Mouse (Mus musculus) adipocyte (in vitro differentiated cells): Measurements from ENCODE around the gene Slc11a1.
A peak's percentile ranks its signal among the peaks of the same experiment; 100 is the strongest.

Experiments used
- DNase-seq: peaks from one replicate; pipeline ENCODE4 v3.0.0-alpha.2; 2016; ENCODE audit warnings: low spot score

The Slc11a1 gene

DNA sequence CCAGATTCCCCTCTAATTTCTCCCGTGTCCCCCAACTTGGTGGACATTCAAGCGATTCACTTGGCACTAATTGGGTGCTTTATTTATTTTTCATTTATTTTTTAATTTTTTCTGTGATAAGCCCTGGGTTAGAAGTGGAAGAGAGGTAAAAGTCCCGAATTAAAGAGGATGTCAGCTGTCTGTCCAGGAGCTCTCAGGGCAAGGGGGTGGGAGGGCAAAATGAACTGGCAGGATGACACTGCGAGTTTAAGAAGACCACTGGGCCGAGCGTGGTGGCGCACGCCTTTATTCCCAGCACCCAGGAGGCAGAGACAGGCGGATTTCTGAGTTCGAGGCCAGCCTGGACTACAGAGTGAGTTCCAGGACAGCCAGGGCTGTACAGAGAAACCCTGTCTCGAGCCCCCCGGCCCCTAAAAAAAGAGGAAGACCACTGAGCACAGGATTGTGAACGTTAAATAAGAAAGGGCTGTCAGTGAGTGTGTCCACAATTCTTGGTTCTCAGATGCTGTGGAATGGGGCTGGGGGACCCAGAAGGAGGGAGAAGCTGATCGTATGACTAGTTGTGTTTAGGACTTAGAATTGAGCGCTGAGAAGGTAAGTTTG, 12.5 kb downstream of the Slc11a1 start:
- DNase-seq = peak; percentile 15

DNA sequence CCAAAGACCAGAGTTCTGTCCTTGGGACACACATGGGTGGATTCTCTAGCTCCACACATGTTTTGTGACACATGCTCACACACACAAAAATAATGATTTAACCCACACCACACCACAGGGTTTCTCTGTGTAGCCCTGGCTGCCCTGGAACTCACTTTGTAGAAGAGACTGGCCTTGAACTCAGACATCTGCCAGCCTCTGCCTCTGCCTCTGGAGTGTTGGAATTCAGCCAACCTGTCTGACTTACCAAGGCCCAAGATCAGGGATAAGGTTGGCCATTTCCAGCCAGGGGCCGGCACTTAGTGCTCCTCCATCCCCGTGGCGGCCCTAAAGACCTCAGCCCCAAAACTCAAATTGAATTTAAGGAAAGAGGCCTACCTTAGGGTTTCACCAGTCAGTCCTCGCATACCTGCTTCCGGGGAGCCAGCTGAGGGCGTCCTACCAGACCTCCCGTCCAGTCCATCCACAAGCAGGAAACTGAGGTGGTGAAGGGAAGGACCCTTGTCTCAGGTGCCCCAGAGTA, 13.5 kb downstream of the Slc11a1 start:
- DNase-seq = peak; percentile 49

DNA sequence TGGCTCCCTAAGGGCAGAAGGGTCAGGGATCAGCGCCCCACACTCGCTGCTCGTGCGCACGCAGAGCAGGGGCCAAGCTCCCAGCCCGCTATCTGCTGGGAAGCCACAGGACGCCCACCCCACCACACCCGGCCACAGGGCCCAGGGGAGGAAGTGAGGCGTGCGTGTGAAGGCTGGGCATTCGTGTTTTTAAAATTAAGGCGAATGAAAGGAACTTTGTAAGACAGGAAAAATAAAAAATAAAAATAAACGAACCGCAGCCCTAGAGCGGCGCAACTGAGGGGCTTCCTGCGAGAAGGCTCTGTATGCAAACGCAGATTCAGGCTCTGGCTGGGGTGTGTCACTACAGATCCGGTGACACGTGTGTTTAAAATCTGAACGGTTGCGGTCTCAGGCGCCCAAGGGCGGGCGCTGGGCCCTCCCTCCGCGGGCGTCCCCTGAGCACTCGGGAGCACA, 14.9 kb downstream of the Slc11a1 start:
- no peak for DNase-seq

DNA sequence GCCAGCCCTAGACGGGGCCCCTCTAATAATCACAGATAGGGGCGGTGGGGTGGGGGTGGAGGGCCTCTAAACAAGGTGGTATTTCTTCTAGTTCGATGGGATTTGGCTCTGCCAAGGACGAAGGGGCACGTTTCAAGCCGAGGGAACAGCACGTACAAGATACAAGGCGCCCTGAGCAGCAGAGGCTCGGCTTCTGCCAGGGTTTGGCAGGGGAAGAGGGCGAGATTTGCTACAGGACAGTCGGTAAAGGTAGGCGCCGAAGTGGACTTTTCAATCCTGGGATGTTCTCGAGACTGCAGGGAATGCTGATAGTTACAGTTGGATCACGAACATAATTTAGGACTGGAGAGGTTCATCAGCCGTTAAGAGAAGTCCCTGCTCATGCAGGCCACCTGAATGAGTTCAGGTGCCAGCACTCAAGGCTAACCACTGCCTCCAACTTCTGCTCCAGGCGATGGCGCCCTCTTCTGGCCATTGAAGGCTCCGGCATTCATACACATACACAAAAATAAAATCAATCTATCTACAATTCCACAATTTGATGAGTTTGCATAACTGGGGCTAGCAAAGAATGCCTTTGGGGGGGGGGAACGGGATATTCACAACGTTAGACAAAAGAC, 15.4 kb downstream of the Slc11a1 start:
- peak; percentile 79 for DNase-seq

GRCm38 (mm10) chr1:74390924-74391748, 16.1 kb downstream of the Slc11a1 start, which contains the start of gene Ctdsp1:
TSS of gene Ctdsp1 (plus strand) at chr1:74391509.
- peak; percentile 93 for DNase-seq

DNA sequence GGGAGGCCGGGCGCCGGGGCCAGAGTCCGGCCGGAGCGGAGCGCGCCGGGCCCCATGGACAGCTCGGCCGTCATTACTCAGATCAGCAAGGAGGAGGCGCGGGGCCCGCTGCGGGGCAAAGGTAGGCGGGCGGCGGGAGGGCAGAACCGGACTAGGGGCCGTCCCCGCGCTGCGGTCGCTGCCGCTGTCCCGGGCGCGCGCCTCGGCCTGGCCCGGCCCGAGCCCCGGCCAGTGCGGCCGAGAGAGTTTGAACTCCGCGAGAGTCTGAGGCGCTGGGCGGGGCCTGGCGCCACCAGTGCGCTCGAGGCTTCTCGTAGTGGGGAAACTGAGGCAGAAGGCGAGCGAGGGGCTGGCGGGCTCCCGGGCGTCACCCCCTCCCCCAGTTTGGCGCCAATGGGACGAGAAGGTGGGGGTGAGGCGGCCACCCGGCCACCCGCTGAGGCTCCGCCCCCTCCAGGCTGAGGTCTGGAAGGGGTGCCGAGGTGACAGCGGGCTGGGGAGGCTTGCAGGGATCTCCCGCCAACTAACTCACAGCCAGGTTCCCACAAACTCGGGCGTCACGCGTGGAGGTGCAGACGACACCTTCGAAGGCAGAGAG, 16.9 kb downstream of the Slc11a1 start:
- peak; percentile 71 for DNase-seq

DNA sequence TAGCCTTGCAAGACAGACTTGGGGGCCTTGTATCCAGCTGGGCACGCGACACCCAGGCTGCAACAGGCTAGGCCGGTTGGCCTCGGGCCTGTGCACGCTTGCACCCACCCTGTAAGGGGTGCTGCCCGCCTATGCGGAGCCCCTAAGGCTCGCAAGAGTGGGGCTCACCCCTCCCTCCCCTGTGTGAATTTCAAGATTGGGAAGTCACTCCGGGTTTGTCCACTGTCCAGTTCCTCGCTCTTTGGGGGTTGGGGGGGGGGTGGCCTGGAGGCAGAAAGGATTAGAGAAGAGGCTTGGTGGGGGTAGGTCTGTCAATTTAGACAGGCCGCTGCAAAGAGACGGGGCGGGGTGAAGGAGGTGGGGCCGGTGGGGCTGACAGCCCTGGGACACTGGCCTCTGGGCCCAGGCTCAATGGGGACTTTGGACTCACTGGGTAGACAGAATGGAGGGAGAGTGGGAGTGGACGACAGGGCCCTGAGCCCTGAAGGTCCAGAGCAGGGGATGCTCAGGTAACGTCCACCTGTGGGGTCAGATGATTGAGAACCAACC, 17.5 kb downstream of the Slc11a1 start:
- DNase-seq = peak; percentile 56

- no peak for DNase-seq
Measured at GRCm38 (mm10) chr1:74393010-74393409, 18.0 kb downstream of the Slc11a1 start.

- no peak for DNase-seq
Measured at GRCm38 (mm10) chr1:74393697-74394096, 18.7 kb downstream of the Slc11a1 start.

- DNase-seq = no peak
Measured at GRCm38 (mm10) chr1:74394311-74394710, 19.3 kb downstream of the Slc11a1 start.

DNA sequence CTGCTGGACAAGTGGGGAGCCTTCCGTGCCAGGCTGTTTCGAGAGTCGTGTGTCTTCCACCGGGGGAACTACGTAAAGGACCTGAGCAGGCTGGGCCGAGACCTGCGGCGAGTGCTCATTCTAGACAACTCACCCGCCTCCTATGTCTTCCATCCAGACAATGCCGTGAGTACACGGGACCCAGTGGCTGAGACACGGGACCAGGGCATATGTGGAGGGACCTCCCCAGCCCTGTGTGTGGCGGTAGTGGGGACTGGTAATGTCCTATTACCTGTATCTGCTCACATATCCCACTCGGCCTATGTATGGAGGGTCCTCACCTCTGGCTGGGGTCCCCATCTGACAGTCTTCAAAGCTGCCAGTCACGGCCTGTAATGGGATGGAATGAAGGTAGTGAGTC, 19.9 kb downstream of the Slc11a1 start:
- no peak for DNase-seq

DNA sequence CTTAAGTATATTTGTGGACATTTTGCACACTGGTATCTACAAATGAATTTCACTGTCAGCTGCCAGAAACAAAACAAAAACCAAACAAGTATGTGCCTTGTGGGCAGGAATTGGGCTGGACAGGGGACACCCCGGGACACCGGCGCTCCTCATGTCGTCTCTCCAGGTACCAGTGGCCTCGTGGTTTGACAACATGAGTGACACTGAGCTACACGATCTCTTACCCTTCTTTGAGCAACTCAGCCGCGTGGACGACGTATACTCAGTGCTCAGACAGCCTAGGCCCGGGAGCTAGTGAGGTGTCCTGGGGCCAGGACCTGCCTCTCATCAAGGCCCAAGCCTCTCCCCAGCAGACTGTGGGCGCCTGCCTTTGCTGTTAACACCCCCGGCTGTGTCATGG, 20.3 kb downstream of the Slc11a1 start:
- no peak for DNase-seq

GRCm38 (mm10) chr1:74396456-74397222, 21.6 kb downstream of the Slc11a1 start:
- peak; percentile 49 for DNase-seq

GRCm38 (mm10) chr1:74397268-74397918, 22.4 kb downstream of the Slc11a1 start:
- DNase-seq = peak; percentile 99

- DNase-seq = peak; percentile 61
Measured at GRCm38 (mm10) chr1:74397919-74398451, 23.0 kb downstream of the Slc11a1 start.

GRCm38 (mm10) chr1:74400531-74400930, 25.5 kb downstream of the Slc11a1 start:
- DNase-seq = peak; percentile 18

- no peak for DNase-seq
Measured at GRCm38 (mm10) chr1:74401015-74401702, 26.2 kb downstream of the Slc11a1 start.

GRCm38 (mm10) chr1:74404206-74404605, 29.2 kb downstream of the Slc11a1 start:
- DNase-seq = no peak

GRCm38 (mm10) chr1:74408589-74409504, 33.9 kb downstream of the Slc11a1 start, which contains the start of gene Vil1:
TSS of gene Vil1 (plus strand) at chr1:74409376.
- DNase-seq = no peak
